Mouse (Mus musculus): Measurements from ENCODE around the gene Hddc3. TPM values are rescaled to one million over a fixed set of nuclear protein-coding genes. Genes with fewer than 3 reads are reported as not detected.

The Hddc3 gene
- total and polyA plus RNA-seq, 3 experiments = 47.1 to 58.1 TPM; not detected in 1

- H3K27me3 ChIP-seq (ENCODE audit: control insufficient read depth in 1 of 2, insufficient read depth in 2 of 2, low read length in 2 of 2) = no peaks in the 10 kb centered on the region
- peak; percentile 36 for DNase-seq (ENCODE audit: low read depth, low spot score)
- no peak for TF ChIP-seq TCF12 (IDR thresholded peaks at IDR 0.05; ENCODE audit: low read depth, low read length)
- no peak for TF ChIP-seq E2F4 (IDR thresholded peaks at IDR 0.05; ENCODE audit: borderline replicate concordance, low read depth, low read length)
- 0 out of 2 replicates have a peak, but pooled peaks have one; percentile 34 for TF ChIP-seq MYC (IDR thresholded peaks at IDR 0.05; ENCODE audit: low read depth, low read length)
- H3K9ac ChIP-seq (ENCODE audit: control insufficient read depth, low read depth, low read length, poor library complexity, severe bottlenecking) = no peak overlapping the region
- H3K4me3 ChIP-seq (ENCODE audit: control insufficient read depth in 1 of 2, insufficient read depth in 1 of 2, low read depth in 2 of 2, low read length in 2 of 2) = no peak overlapping the region
- peaks cover 0 to 32% of the 10 kb centered on the region in 2 experiments; a peak in 2 of 4 replicates for H3K4me1 ChIP-seq (ENCODE audit: control insufficient read depth in 1 of 2, insufficient read depth in 2 of 2, low read length in 2 of 2)
- no peaks in the 10 kb centered on the region for H3K9me3 ChIP-seq (replicated peaks; ENCODE audit: insufficient read depth, low read length)
- H3K36me3 ChIP-seq (ENCODE audit: control insufficient read depth in 1 of 2, insufficient read depth in 2 of 2, low read length in 2 of 2) = peaks cover 0 to 15% of the 10 kb centered on the region in 2 experiments; a peak in 2 of 4 replicates
- H3K27ac ChIP-seq (ENCODE audit: control insufficient read depth, low read depth, low read length) = no peak overlapping the region
- H3K79me2 ChIP-seq (ENCODE audit: control insufficient read depth, insufficient read depth, low read length, poor library complexity) = peaks cover 3% of the 10 kb centered on the region; the same call in 1 of the 2 replicates
Observed at GRCm38 (mm10) chr7:80368635-80369421, 25.9 kb downstream of the Hddc3 start.

DNA sequence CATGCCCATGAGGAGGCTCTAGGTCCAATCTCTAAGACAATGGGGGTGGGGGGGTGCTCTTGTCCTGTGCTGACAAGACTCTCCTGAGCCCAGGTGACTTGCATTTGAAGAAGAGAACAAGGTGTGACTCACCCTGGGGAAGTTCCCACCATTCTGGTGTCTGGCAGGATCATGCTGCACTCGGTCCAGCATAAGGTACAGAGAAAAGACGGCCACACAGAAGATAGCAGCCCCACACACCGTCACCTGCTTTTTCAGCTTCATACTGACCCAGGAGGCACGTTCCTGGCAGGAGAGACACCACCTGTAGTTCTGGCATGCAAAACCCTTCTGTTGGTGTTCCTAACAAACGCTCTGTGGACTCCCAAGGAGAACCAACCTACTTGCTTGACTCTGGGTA lies 26.6 kb downstream of the Hddc3 start:
- peaks cover 3% of the 10 kb centered on the region; the same call in 1 of the 2 replicates for H3K79me2 ChIP-seq (ENCODE audit: control insufficient read depth, insufficient read depth, low read length, poor library complexity)
- H3K4me3 ChIP-seq (ENCODE audit: control insufficient read depth in 1 of 2, insufficient read depth in 1 of 2, low read depth in 2 of 2, low read length in 2 of 2) = no peak overlapping the region
- no peak for DNase-seq (ENCODE audit: low read depth, low spot score)
- no peaks in the 10 kb centered on the region for H3K27me3 ChIP-seq (ENCODE audit: control insufficient read depth in 1 of 2, insufficient read depth in 2 of 2, low read length in 2 of 2)
- TF ChIP-seq MYB (IDR thresholded peaks at IDR 0.05; ENCODE audit: low read depth, low read length) (no peak), CTCF (IDR thresholded peaks at IDR 0.05 in 2 of 3, conservative IDR thresholded peaks at IDR 0.05 in 1 of 3; ENCODE audit: control insufficient read depth in 1 of 3, insufficient read depth in 1 of 3, low read depth in 2 of 3, low read length in 3 of 3, poor library complexity in 1 of 3, severe bottlenecking in 1 of 3) (no peak), USF1 (IDR thresholded peaks at IDR 0.05; ENCODE audit: low read depth, low read length) (no peak), MXI1 (IDR thresholded peaks at IDR 0.05; ENCODE audit: low read depth, low read length) (no peak), MAX (IDR thresholded peaks at IDR 0.05; ENCODE audit: low read length) (no peak), POLR2AphosphoS2 (IDR thresholded peaks at IDR 0.05; ENCODE audit: low read length) (no peak), CHD2 (IDR thresholded peaks at IDR 0.05; ENCODE audit: low read length) (no peak), ZKSCAN1 (IDR thresholded peaks at IDR 0.05; ENCODE audit: low read depth, low read length) (no peak), MAFK (IDR thresholded peaks at IDR 0.05; ENCODE audit: borderline replicate concordance, low read depth, low read length) (no peak), TAL1 (IDR thresholded peaks at IDR 0.05; ENCODE audit: low read length) (no peak), GABPA (IDR thresholded peaks at IDR 0.05; ENCODE audit: low read depth, low read length) (no peak), MYC (IDR thresholded peaks at IDR 0.05; ENCODE audit: low read depth, low read length) (no peak), POLR2AphosphoS5 (IDR thresholded peaks at IDR 0.05; ENCODE audit: borderline replicate concordance, low read depth, low read length) (no peak), TBP (IDR thresholded peaks at IDR 0.05; ENCODE audit: low read depth, low read length) (no peak)
- H3K27ac ChIP-seq (ENCODE audit: control insufficient read depth, low read depth, low read length) = no peak overlapping the region; the same call in 1 of the 2 replicates
- no peaks in the 10 kb centered on the region for H3K9me3 ChIP-seq (replicated peaks; ENCODE audit: insufficient read depth, low read length)
- H3K36me3 ChIP-seq (ENCODE audit: control insufficient read depth in 1 of 2, insufficient read depth in 2 of 2, low read length in 2 of 2) = peaks cover 0 to 20% of the 10 kb centered on the region in 2 experiments; a peak in 2 of 4 replicates
- H3K9ac ChIP-seq (ENCODE audit: control insufficient read depth, low read depth, low read length, poor library complexity, severe bottlenecking) = no peak overlapping the region
- H3K4me1 ChIP-seq (ENCODE audit: control insufficient read depth in 1 of 2, insufficient read depth in 2 of 2, low read length in 2 of 2) = peaks cover 3 to 36% of the 10 kb centered on the region in 2 experiments
